Mouse (Mus musculus): ENCODE results near the gene Sema6d.
A peak's percentile ranks its signal among the peaks of the same experiment; 100 is the strongest.

The Sema6d gene

GRCm38 (mm10) chr2:124470346-124471042 is 380.7 kb downstream of the Sema6d start:
- no peak for DNase-seq (ENCODE audit: low spot score in 2 of 2)

GRCm38 (mm10) chr2:124472674-124473507 is 383.1 kb downstream of the Sema6d start:
- no peak for DNase-seq (ENCODE audit: low spot score in 2 of 2)

- no peak for DNase-seq (ENCODE audit: low spot score in 2 of 2)
Observed at GRCm38 (mm10) chr2:124477904-124478303, 388.1 kb downstream of the Sema6d start.

- no peak for DNase-seq (ENCODE audit: low spot score in 2 of 2)
Observed at GRCm38 (mm10) chr2:124478526-124478925, 388.8 kb downstream of the Sema6d start.

- no peak for DNase-seq (ENCODE audit: low spot score in 2 of 2)
Observed at GRCm38 (mm10) chr2:124485761-124486160, 396.0 kb downstream of the Sema6d start.

DNA sequence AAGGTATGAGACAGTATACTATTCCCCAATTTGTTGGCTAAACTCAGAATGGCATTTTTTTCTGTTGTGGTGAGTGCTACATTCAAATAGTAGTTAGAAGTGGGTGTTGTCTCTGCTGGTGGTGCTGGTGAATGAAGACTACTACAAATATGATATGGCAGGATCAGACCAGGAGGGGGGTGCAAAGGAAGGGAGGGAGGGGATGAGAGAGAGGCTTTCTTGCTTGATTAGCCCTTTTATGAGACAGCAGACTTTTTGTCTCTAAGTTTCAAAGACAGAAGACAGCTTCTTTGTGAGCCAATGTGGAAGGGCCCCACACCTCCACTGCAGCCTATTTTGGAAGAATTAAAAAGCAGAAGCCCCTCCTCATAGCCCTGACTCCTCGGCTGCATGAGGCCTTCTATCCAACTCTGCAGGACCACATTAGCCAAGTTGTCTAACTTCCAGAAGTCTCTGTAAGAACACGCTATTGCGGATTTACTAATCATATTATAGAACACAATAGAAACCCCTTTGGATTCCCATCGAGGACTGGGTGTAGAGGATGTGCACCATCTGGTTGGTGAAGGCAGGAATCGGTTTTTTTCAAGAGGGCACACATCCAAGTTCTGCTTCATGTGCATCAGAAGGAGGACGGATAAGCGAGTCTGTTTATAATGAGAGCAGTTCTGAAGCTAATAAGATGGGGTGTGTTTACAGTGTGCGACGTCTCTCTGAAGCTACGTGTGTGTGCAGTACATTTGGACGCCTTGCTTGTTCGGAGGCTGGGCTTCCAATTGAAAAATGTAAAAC is 400.4 kb downstream of the Sema6d start:
- DNase-seq (ENCODE audit: low spot score in 2 of 2) = peak in 1 of 2 experiments; percentile 20

GRCm38 (mm10) chr2:124495751-124496150 is 406.0 kb downstream of the Sema6d start:
- DNase-seq (ENCODE audit: low spot score in 2 of 2) = no peak

DNA sequence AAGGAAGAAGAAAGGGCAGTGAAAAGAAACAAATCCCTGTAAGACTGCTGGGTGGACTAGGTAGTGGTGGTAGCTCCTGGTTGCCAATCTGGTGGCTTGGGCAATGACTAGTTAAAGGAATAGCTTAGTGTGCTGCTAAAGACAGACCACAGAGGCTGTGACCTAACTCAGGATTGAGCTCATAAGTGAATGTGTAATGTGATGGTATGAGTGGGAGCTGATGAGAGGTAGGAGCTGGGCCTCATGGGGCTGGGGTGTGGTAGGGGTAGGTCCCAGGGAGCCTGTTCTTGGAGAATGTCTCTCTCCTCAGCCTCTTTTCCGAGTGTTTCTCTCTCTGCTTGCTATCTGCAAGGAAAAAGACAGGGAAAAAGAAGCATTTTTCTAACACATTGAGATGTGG is 409.9 kb downstream of the Sema6d start:
- no peak for DNase-seq (ENCODE audit: low spot score in 2 of 2)

DNA sequence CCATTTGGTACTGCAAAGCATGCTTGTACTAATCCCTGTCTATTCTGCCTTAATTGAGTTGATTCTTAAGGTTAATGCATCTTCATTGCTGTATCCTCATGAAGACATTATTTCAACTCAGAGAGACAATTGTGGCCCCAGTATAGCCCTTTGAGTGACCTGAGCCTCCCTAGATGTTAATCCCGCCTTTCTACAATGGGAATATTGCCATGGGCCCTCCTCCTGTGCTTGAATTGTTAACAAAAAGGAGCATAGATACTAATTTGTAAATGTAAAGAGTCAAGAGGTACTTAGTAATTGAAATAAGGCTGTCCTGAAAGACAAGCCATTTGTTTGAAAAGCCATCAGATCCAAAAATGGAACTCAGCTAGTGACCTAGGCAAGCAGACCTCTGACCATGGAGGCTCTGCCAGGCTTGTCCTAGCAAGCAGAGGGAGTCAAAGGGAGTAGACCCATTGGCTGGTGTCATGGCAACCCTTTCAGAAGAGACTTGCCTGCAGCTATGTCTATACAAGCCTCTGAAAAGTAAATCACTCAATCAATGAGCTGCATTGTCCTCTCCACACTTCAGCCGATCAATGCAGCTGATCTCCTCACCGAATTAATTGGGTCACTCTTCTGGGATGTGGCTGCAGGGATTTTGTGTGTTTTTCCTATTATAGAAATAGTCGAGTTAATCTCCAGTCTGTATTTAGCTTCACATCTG is 416.2 kb downstream of the Sema6d start:
- no peak for DNase-seq (ENCODE audit: low spot score in 2 of 2)

- DNase-seq (ENCODE audit: low spot score in 2 of 2) = no peak
Observed at GRCm38 (mm10) chr2:124507804-124508203, 418.0 kb downstream of the Sema6d start.

DNA sequence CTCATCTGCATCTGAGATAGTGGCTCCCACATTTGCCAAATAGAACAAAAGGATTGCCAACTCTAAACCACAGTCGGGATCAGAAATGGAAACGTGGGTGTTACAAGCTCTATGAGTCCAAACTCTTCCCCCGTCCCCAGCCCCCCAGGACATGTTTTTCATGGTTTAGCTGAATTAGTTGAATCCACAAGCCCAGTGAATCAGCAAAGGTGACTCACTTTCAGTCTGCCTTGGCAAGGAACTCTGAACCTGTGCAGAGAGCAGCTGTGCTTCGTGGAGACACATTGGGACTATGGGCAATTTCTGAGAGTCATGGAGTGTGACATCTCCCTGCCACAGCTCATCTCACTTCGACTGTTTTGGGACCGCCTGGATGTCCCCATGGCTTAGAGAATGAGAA is 419.7 kb downstream of the Sema6d start:
- peak; percentile 44 to 46 for DNase-seq (ENCODE audit: low spot score in 2 of 2)

GRCm38 (mm10) chr2:124511826-124512225 is 422.1 kb downstream of the Sema6d start:
- DNase-seq (ENCODE audit: low spot score in 2 of 2) = no peak

DNA sequence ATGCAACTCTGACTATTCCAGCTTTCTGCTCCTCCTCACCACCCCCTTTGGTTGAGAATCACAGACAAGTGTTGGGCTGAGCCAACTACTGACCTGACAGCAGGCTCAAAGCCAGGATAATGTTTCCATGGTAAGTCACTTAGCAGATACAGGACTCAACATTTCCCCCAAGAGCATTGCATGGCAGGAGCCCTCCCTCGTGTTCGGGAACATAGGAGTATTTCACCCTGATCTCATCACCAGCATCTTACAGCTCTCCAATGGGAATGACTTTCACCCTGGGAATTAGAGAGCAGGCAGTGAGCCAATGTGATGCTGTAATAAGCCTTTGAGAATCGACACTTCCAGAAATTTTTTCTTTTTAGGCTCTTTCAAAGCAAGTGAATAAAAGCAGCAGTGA is 432.7 kb downstream of the Sema6d start:
- DNase-seq (ENCODE audit: low spot score in 2 of 2) = no peak

DNA sequence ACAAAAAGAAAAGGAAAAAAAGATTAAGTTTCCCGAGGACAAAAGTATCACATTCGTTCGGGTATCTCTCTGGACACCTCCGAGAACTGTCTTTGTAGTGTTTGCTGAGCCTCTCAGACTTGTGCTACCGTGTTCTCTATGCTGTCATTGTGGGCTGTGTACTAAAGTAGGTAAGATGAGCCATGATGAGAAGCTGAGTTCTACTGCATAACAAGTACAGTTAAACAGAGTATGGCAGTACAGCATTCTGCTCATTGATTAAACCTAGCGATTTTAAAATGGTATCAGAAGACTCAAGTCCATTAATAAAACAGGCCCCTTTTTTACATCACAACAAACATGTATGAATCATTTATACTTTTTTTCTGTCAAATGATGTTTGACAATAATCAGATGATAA is 433.9 kb downstream of the Sema6d start:
- no peak for DNase-seq (ENCODE audit: low spot score in 2 of 2)

DNA sequence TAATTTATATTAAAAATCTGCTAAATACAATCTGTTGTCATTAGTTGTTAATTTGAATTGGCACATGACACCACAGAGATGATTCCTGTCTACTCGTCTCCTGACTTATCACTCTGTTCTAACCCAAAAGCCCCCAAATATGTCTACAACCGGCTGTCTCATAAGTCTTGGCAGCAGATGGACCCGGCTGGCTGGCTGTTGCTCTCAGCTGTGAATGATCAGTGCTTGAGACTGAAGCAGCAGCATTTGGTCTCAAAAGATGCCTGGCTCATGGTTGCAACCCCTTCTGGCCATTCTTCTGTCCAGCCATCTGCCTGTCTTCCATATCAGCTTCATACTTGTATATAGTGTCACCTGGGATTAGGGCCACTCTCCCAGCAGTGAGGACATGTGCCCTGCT is 434.4 kb downstream of the Sema6d start:
- no peak for DNase-seq (ENCODE audit: low spot score in 2 of 2)

- DNase-seq (ENCODE audit: low spot score in 2 of 2) = no peak
Observed at GRCm38 (mm10) chr2:124527641-124528040, 437.9 kb downstream of the Sema6d start.

DNA sequence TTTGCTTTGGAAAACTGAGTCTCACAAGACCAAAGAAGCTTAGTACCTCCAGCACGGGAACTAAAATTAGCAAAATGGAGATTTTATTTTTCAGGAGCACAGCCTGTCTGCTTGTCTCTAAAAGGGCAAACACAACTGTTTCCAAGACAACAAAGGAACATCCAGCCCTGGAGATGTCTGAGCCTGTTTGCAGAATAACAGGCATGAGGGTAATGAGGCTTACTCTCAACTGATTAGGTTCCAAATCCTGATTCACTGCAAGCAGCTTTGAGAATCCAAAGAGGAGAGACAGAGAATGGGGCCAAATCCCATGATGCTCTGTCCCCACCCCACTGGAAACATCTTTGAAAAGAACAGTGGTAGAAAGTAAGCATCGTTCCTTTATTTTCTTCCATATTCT is 440.7 kb downstream of the Sema6d start:
- DNase-seq (ENCODE audit: low spot score in 2 of 2) = no peak

GRCm38 (mm10) chr2:124531062-124531461 is 441.3 kb downstream of the Sema6d start:
- no peak for DNase-seq (ENCODE audit: low spot score in 2 of 2)

- no peak for DNase-seq (ENCODE audit: low spot score in 2 of 2)
Observed at GRCm38 (mm10) chr2:124532906-124533305, 443.1 kb downstream of the Sema6d start.

DNA sequence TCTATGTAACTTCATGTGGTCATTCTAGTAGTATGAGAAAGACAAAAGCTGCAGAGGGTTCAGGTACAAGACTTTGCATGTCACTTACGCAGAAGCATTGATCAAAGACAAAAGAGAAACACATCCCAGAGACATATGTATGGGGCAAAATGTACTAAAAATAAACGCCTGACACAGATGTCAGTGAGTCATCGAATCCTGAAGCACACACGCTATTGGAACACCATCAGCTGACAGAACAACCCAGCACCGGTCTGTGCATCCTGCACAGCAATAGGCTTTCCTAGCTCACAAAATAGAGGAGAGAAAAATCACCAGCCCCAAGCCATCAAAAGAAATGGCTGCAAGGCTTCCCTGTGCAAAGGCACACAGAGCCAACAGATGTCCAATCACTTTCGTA is 443.8 kb downstream of the Sema6d start:
- peak; percentile 19 to 26 for DNase-seq (ENCODE audit: low spot score in 2 of 2)

DNA sequence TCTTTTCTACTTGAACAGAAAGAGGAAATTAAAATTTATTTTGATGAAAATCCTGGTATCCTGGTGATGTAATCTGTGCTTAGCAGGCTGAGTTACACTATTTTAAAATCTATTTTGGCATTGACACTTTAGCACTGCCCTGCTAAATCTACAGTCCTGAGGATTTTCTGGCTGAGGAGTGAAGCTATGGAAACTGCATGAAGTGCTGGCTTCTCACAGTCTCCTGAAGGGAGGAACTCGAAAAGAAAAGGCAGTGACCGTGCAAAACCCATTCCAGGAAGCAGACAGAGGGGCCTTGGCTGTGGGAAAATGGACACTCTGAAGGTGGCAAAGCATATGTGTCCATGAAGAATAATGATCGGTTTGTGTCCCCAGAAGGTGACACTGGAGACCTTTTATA is 460.5 kb downstream of the Sema6d start:
- no peak for DNase-seq (ENCODE audit: low spot score in 2 of 2)
